Mouse (Mus musculus) lung, postnatal 14 days (tissue): ENCODE measurements around the gene Wap.

Source experiments
- DNase-seq: peaks from one replicate; pipeline ENCODE4 v3.0.0; 2021

The Wap gene

DNA sequence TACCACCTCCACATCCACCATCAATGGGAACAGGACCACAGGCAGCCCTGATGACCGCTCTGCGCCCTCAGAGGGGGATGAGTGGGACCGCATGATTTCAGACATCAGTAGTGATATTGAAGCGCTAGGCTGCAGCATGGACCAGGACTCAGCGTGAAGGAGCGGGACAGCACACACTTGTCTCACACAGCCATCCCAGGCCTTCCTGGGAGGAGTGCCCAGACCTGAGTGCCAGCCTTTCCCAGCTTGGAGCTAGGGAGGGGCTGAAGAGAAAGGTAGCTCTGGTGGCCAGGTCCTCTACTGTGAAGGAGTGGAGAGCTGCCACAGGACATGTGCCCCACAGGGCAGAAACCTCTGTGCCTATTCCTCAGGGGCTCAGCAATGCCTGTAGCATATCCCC, 42.2 kb downstream of the Wap start:
- DNase-seq = no peak

GRCm38 (mm10) chr11:6595339-6595738, 43.1 kb downstream of the Wap start:
- no peak for DNase-seq

DNA sequence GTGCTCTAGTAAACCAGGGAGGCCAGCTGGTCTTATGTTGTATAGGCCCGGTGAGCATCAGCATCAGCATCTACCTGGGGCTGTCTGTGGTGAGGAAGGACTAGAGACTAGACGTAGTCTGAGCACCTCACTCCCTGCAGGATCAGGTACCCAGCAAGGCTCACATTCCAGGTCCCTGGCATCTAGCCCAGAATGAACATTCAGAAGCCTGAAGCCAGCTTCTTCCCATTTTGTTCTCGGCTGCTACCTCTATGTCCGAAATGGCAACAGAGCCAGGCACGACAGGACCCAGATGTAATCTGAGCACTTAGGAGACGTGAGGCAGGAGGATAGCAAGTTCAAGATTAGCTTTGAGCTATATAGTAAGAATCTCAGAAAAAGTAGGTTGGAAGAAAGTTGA, 43.6 kb downstream of the Wap start:
- DNase-seq = no peak

GRCm38 (mm10) chr11:6593406-6593805, 45.0 kb downstream of the Wap start:
- no peak for DNase-seq

DNA sequence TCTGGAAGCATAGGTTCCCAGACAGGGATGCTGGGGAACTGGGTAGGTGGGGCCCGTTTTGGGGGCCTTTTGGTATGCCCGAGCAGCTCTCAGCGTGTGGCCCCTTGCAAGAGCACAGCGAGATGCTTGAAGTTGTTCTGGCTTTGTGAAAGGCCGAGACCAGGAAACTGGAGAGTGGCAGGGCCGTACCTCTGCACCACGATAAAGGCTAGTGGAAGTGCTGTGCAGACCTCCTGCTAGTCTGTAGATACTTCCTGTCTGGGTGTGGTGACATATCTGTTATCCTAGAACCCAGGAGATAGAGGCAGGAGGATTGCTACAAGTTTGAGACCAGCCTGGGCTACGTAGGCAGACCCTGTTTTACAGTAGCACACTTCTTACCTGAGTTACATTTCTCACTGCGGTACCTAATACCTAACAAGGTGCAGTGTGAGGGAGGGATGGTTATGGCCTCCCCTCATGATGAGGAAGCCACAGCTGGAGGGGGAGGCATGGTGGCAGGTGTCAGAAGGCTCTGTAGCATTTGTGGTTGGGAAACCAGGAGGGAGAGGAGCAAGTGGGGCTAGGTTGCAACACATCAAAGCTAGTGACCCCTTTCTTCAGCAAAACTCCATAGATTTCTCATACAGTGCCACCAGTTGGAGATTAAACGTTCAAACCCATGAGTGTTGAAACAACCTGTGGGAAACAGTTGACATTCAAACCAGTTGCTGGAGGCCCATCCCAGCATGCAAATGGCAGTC, 47.3 kb downstream of the Wap start:
- no peak for DNase-seq

- no peak for DNase-seq
These were observed 48.6 kb downstream of the Wap start for GRCm38 (mm10) chr11:6589838-6590237.

- no peak for DNase-seq
These were observed 50.1 kb downstream of the Wap start for GRCm38 (mm10) chr11:6588295-6588694.

- no peak for DNase-seq
These were observed 51.0 kb downstream of the Wap start for GRCm38 (mm10) chr11:6587249-6587940.

- no peak for DNase-seq
These were observed 51.8 kb downstream of the Wap start for GRCm38 (mm10) chr11:6586660-6587059.

DNA sequence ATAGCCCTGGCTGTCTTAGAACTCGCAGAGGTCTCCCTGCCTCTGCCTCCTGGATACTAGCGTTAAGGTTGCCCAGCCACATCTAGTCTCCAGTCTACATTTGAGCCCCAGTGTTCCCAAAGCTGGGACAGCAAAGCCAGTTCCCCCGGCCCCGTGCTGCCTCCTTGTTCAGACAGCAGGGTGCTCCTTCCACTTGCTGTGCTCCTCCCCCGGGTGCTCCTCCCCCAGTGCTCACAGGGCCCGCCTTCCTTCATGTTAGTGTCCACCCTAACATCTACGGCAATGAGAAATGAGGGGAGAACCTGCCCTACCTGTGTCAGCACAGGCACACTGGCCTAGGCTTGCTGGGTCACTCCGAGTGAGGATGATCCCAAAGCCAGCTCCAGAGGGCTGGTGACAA, 52.7 kb downstream of the Wap start:
- no peak for DNase-seq
